Mouse (Mus musculus) liver, adult 2 months (tissue): ENCODE measurements around the gene Pik3ca.

Experiments used
- CTCF ChIP-seq: fragments of 200-500 bp; IDR thresholded peaks from 2 replicates; pipeline ENCODE4 v1.5.1; 2011; ENCODE audit warnings: low read depth, low read length, control low read depth
- POLR2A ChIP-seq: fragments of 200-500 bp; IDR thresholded peaks from 2 replicates; pipeline ENCODE4 v1.6.1; 2011; ENCODE audit warnings: low read length, control low read depth; ENCODE audit not compliant: insufficient read depth; ENCODE audit errors: extremely low read depth

- no peak for TF ChIP-seq POLR2A
- no peak for TF ChIP-seq CTCF
These were observed 20.3 kb downstream of the Pik3ca start for GRCm38 (mm10) chr3:32417751-32418211.
